Mouse (Mus musculus) layer of hippocampus, postnatal 36 days (tissue): ENCODE results near the gene Fbxw9. TPM values are rescaled to one million over a fixed set of nuclear protein-coding genes. Genes with fewer than 3 reads are reported as not detected.
"Not testable (repeated sequence)": the region's sequence is repeated elsewhere in the genome, so short reads cannot be mapped to it uniquely, and the experiment has no call there.

Source experiments
- DNase-seq, 2 experiments: peaks; one replicate each; pipeline ENCODE4 v3.0.0; 2022
- total RNA-seq, 2 experiments: library from RNA; stranded (reverse); gene quantifications; 2 replicates each; pipeline ENCODE4 v1.2.3; 2021

Fbxw9 gene
- total RNA-seq, 2 experiments from 2014 or later: 22.8 to 24.1 TPM

DNA sequence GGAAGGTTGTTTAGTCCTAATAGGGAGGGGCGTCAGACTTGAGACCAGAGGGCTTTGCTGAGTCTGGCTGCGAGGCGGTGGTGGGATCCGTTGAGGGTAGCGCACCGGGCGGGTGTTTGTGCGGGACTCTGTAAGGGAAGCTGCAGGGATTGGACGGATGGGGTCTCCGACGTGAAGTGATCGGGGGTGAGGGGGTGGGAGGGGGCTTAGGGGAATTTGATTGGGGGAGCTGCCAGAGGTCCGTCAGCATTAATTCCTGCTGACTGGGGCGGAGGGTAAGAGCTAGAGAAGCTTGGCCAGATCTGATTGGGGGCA, 22.5 kb upstream of the Fbxw9 start:
- DNase-seq: no peak

DNA sequence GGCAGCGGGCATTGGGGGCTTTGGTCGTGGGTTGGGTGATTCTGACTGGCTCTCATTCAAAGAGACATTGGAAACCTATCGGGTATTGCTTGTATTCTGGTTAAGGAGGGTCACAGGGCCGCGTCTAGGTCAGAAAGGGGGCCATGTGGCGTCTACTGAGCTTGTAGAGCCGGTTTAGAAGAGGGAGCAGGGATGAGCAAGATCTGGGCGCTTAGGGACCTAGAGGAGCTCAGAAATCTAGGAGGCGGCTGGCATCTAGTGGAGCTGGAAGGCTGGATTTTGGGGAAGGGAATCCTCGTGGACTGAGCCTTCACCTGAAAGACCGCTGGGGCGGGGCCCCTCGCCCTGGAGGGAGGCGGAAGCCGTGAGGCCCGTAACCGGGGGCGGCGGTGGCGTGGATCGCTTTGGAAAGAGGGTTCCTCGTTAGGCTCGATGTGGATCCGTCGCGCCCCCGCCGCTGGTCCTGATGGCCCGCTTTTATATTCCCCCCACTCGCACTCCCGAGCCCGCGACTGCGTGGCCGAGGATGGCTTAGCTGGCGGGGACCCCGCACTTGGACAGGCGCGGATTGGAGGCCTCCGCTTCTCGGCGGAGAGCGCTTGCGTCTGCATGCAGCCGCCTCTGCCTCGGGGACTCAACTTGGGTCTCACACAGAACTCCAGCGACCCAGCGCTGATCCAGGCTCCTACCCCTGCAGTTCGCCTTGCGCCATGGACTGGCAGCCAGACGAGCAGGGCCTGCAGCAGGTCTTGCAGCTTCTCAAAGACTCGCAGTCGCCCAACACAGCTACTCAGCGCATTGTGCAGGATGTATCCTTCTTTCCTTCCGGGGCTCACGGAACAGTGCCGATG, 21.9 kb upstream of the Fbxw9 start:
- DNase-seq: peak; percentile 57 to 59

DNA sequence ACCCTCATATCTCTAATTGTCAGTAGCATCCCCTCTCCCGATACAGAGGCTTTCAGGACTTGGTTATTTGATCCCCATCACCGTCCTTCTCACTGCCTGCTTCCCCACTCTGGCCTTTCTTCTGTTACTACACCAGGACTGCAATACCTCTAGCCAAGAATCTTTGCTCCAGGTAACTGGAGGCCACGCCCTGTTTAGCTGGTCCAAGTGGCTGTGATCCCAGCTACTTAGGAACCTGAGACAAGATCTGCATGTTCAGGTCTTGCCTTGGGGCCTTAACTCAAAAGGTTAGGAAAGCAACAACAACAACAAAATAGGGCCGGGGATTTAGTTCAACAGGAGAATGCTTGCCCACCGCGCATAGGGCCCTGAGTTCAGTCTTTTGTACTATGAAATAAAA, 16.2 kb upstream of the Fbxw9 start:
- no peak for DNase-seq

DNA sequence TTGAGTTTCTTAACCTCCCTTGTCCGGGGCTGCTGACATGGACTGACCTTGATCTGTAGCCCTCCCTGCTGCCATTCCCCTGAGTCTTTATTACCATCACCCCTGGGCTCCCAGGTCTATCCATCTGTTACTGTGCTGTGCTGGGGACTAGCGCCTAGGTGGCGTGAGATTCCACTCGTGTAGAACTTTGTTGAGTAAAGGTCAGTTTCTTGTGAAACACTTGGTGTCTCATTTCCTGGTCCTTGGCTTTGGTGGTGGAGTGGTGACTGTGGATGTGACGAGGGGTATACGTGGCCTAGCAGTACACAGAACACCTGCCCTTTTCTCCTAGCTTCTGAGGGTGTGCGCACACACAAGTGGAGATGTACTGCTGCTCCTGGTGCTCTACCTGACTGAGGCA, 2.5 kb upstream of the Fbxw9 start:
- DNase-seq: no peak

DNA sequence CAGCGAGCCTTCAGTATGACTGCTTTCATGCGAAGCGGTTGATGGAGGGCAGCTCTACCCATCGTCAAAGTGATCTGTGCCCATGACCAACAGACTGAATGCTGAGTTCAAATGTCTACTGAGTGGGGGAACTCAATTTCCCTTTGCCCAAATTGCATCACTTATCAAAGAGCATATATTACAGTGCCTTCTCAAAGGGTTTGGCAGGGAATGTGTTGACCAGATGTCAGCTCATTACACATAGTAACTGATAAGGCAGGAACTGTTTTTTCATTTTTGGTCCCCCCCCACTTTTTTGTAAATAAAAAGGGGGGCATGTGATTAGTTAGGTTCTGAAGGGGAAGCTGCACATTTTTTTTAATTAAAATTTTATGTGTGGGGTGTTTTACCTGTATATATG, 2.7 kb downstream of the Fbxw9 start:
- DNase-seq: no peak

DNA sequence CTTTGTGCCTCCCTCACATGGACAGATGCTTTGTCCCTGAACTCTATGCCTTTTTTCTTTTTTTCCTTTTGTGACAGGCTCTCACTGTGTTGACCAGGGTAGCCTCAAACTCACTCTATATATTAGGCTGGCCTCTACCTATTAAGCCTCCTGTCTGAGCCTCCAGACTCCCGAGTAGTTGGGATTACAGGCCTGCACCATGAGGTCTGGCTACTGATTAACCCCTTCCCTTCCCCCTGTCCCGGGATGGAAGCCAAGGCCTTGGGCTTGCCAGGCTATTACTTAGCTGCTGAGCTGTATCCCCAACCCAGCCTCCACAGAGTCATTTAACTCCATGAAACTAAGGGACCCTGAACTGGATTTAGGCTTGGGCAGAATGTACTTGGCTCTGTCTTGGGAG, 5.4 kb downstream of the Fbxw9 start:
- no peak for DNase-seq

DNA sequence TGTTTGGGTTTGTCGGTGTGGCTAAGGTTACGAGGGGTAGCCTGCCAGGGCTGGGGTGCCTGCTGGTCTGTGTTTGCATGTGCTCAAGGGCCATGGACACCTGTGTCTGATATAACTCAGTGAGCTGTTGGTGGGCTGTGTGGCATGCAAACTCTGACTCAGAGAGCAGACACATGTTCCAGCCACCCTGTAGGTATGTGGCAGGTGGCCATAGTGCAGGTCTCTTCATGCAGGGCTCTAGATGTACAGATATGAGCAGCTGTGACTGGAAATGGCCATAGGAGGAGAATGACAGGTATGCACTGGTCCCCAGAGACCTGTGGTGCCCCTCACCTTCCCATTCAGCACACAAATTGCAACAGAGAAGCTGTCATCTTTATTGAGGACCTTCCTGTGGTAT, 7.3 kb downstream of the Fbxw9 start:
- no peak for DNase-seq

DNA sequence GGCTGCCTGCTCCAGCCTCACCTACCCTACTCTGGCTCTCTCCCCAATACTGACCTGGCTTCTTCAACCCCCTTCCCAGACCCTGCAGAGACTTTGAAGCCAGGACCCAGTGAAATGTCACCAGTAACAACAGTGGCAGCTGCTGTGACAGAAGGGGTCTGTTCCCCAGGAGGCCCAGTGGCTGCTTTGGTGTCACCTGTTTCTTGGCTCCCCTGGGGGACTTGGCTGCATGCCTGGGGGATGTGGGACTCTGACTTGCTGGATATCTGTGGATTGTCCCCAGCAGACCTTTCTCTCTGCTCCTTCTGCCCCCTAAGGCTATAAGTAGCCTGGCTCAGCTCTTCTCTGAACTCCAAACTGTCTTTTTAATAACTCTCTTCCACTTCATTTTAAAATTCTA, 8.1 kb downstream of the Fbxw9 start, which contains the start of gene Gm5741:
Gene Gm5741, minus strand, starts transcription at position 1 of the 400 bp plus-strand sequence.
- DNase-seq: no peak

DNA sequence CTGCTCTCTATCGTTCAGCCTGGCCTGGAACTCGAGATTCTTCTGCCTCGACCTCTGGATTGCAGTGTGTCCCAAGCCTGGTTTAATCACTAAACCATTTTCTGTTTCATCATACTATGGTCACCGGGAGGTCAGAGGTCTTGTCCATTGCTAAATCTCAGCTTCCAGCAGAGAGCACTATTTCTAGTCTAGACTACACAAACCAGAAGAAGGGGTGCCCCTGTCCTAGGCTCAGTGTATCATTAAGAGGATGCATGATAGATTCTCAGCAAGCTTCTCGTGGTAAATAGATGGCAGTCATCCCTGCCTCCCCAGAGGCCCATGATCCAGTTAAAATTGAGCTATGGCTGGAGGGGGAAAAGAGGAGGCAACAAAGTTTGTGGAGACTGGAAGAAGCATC, 11.2 kb downstream of the Fbxw9 start:
- DNase-seq: no peak

DNA sequence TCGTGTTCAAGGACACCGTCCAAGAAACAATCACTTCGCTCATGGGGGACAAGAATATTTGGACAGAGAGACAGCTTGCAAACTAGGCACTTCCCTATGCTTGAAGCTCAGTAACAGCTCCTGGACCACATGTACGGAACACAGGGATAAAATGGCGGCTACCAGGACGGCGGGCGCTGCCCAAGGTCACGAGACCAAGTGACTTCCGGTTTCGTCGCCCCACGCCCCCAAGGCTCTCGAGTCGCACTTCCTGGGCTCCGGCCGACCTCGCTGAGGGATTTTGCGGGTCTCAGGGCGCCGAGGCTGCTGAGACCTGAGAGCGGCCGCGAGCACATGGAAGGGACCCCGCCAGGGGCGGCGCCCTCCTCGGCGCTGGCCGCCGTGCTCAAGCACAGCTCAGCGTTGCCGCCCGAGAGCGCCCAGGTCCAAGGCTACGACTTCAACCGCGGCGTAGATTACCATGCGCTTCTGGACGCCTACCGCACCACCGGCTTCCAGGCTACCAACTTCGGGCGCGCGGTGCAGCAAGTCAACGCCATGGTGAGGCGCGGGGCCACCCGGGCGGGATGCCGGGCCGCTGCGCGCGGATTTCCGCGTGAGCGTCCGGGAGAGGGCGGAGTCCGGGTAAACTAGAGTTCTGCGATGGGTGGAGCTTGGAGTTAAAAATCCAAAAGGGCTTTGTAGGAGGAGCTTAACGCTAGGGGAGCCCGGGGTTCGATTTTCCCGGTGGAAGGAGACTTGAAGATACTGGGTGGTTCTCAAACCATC, 11.8 kb downstream of the Fbxw9 start, which contains the start of gene Dhps:
Gene Dhps, plus strand, starts transcription at position 244 of the 768 bp plus-strand sequence.
- peak; percentile 87 to 90 for DNase-seq

DNA sequence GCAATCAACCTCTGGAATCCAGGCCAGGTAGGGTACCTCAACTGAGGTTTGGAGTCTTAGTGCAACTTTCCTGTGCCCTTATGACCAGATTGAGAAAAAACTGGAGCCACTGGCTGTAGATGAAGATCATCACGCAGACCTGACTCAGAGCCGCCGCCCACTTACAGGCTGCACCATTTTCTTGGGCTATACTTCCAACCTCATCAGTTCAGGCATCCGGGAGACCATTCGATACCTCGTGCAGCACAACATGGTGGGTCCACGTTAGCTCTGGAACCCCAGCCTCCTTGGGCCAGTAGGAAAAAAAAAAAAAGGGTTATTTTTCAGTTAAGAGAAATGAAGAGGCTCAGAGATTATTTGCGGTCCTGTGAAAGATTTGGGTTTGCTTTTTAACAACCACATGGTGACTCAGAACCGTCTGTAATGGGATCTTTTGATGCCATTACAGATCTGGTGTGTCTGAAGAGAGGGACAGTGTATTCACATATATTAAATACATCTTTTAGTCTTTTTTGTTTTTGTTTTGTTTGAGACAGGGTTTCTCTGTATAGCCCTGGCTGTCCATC, 12.6 kb downstream of the Fbxw9 start:
- DNase-seq: no peak

DNA sequence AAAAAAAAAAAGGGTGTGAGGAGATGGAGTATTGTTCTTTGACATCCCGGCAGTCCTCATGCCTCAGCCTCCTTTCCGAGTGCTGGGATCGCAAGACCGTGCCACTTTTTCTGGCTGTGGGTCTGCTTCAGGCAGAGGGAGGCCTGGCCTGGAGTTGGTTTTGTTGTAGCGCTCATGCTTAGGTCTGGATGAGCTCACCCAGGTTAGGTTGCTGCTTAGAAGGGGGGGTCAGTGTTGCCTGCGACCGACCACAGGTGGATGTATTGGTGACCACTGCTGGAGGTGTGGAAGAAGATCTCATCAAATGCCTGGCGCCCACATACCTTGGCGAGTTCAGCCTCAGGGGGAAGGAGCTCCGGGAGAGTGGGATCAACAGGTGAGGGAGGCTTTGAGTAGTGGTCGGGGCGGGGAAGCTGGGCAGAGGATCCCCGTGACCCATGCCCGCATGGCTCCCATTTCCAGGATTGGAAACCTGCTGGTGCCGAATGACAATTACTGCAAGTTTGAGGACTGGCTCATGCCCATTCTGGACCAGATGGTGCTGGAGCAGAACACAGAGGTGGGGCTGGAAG, 13.3 kb downstream of the Fbxw9 start:
- no peak for DNase-seq

DNA sequence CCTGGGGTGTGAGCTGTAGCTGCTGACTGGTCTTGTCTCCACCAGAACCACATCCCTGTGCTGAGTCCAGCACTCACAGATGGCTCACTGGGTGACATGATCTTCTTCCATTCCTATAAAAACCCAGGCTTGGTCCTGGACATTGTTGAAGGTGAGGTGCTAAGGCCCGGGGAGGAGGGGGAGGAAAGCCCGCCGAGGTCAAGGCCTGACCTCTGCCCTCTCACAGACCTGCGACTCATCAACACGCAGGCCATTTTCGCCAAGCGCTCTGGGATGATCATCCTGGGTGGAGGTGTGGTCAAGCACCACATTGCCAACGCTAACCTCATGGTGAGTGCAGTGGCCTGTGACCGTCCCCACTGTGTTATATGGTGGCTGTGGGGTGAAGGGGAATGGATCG, 14.3 kb downstream of the Fbxw9 start:
- no peak for DNase-seq

DNA sequence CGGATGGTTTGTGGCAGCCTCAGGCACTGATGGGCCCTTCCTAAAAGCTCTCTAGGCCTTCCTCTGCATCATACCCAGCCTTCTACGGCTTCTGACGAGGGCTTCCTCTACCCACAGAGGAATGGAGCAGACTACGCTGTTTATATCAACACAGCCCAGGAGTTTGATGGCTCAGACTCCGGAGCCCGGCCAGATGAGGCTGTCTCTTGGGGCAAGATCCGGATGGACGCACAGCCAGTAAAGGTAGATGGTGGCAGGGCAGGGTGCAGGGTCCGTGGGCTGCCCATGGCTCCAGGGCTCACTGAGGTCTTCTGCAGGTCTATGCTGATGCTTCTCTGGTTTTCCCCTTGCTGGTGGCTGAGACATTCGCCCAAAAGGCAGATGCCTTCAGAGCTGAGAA, 14.8 kb downstream of the Fbxw9 start:
- DNase-seq: no peak

DNA sequence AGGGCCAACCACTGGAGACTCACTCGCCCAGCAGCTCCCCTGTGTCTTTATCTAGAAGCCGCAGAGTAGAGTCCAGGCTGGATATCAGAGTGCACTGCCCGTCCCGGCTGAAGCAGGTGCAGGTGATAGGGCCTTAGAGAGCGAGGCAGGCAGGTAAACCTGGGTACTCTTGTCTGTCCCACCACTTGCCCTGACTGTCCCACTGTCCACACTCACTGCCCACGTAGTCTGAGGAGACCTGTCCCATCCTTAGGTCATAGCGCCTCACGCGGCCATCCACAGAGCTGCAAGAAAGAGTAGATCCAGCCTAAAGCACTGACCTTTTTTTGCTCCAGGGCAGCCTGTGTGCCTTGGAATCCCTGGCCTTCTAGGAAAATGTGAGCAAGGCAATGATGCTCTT, 16.1 kb downstream of the Fbxw9 start:
- no peak for DNase-seq

DNA sequence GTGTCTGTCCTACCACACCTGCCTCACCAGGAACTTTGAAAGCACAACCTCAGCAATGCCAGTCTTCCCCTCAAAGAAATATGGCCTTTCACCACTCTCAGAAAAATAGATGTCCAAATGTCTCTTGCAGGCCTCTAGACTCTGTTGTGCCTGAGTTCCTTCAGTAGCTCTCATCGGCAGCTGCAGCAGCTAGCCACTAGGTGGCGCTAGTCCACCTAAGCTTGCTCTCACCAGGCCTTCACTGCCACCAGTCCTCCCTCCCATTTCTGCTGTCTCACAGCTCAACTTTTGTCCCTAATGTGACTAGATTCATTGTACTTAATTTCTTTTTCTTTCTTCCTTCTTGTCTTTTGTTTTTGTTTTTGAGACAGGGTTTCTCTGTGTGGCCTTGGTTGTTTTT, 17.1 kb downstream of the Fbxw9 start:
- peak; percentile 71 to 72 for DNase-seq

DNA sequence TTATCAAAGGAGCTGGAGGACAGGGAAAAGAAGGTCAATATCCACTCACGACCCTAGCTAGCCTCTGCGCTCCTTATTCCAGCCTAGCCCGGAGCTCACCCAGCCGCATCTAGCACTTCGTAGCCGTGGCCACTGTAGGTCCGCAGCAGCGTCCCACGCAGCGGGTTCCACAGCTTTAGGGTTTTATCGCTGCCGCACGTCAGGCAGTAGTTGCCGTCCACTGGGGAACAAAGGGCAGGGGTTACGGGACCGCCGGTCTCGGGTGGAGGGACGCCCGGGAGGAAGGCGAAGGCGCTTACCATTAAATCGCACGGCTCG, 20.3 kb downstream of the Fbxw9 start:
- no peak for DNase-seq

DNA sequence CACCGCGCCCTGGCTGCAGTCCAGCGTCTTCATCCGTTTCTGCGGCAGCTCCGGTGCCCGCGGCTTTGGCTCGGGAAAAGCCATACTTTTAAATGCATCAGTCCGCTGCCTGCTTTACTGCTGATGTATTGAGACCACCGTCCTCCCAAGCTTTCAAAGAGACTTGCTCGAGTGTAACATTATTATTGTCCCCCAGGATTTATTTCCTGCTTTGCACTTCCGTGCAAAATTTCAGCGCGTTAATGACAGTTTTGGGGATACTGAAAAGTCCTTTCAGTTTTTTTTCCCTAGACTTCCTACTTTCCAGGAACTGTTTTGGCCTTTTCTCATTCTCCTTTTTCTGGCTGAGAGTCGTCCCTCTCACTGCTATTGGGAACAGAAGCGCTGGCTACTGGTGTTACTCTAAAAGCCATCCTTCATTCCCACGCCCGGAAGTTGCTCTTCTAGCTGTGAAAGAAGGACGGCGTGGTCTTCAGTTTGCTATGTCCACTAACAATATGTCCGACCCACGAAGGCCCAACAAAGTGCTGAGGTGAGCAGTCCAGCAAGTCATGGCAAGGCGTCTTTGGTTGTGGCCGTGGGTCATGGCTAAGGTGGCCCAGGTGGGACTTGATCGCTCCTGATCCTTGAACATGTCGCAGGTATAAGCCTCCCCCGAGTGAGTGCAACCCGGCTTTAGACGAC, 20.8 kb downstream of the Fbxw9 start, which contains the start of gene Wdr83os:
Gene Wdr83os, plus strand, starts transcription at position 209 of the 684 bp plus-strand sequence.
- DNase-seq: no peak

DNA sequence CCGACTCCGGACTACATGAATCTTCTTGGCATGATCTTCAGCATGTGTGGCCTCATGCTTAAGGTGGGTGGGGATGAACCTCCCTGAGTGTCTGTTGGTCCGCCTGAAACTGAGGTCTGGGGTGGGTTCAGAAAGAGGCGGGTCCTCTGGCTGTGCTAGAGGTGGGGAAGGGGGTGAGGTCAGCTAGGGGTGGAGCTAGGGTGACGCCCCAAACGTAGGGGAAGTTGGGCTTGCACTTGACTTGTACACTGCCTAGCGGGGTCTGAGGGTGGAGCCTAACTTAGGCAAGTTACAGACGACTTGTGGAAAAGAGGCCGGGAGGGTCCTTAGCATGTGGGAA, 21.3 kb downstream of the Fbxw9 start, which contains the start of gene Wdr83:
Gene Wdr83, minus strand, starts transcription at position 91 of the 340 bp plus-strand sequence.
- DNase-seq: no peak

DNA sequence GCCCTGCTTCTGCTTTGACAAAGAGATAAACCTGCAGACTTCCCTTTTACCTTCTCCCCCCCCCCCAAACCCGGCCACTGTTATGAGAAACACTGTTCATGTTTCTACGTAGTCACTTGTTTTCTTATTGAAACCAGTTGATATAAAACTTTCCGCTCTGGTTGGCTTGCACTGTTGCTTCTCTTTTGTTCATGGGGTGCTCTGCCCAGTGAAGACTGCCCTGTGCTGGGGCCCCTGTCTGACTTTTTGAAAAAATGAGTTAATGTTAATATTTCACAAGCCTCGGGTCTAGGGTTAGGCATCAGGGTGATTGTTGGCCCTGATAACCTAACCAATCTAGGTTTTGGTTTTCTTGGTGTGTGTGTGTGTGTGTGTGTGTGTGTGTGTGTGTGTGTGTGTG, 22.3 kb downstream of the Fbxw9 start:
- not testable (repeated sequence) for DNase-seq

DNA sequence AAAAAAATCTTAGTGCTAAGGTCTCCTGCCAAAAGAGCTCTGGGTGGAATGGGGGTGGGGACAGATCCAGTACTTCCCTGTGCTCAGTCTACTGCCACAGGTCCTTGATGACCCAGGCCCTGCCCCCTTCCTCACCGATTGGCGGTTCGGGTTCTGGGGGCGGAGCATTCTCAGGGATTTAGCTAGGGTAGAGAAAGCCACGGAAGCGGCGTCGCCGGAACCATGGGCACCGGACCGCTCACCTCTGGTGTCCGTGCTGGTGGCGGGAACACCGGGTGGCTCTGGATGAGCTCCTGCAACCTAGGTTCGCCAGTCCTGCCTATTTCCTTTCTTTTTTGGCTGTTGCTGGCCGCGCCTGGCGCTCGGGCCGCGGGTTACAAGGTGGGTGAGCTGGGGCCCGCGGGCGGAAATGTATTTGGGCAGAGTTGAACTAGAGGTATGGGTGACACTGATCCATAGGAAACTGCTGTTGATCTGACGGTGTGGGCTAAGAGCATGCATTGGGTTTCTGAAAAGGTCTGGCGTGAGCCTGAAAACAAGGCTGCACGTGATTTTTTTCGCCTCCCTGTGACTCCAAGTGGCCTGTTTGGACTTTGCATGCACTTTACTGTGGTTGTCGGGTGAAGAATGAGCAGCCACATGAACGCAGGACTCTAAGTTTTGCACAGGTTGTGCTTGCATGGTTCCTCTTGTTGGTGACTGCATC, 23.4 kb downstream of the Fbxw9 start, which contains the start of gene Man2b1:
Gene Man2b1, plus strand, starts transcription at position 163 of the 706 bp plus-strand sequence.
- peak; percentile 87 to 89 for DNase-seq

DNA sequence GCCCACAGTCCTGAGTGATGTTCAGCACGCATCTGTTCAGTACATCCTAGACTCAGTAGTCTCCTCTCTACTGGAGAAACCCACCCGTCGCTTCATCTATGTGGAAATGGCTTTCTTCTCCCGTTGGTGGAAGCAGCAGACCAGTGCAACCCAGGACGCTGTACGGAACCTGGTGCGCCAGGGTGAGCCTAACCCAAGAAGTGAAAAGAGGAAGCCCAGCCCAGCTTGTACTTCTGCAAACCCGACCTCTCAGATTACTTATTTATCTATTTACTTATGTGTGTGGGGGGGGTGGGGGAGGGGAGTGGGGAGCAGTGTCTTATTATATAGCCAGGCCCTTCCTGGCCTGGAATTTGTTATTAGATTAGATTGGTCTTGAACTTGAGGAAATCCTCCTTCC, 24.8 kb downstream of the Fbxw9 start:
- DNase-seq: no peak
